Mouse (Mus musculus) hindbrain, postnatal 0 days (tissue): ENCODE measurements around the gene Atp2a2. TPM values are rescaled to one million over a fixed set of nuclear protein-coding genes. Genes with fewer than 3 reads are reported as not detected.

Source experiments
- ATAC-seq: fragments of 200-750 bp; cut with Nextera tagmentation; 2 replicates; pipeline ENCODE4 v1.8.0; 2017; ENCODE audit warnings: mild to moderate bottlenecking, moderate TSS enrichment, moderate library complexity
- DNase-seq: peaks from one replicate; pipeline ENCODE4 v3.0.0-alpha.2; 2015; ENCODE audit warnings: low spot score
- H3K27ac ChIP-seq: fragments of 300-500 bp; sonication (generic); 2 replicates; pipeline ENCODE4 v1.5.1; 2014; ENCODE audit warnings: mild to moderate bottlenecking
- H3K27me3 ChIP-seq: fragments of 300-500 bp; sonication (generic); 2 replicates; pipeline ENCODE4 v1.6.1; 2014; ENCODE audit warnings: low read length, mixed read lengths; ENCODE audit not compliant: insufficient read depth
- H3K36me3 ChIP-seq: fragments of 300-500 bp; sonication (generic); 2 replicates; pipeline ENCODE4 v1.6.1; 2014; ENCODE audit warnings: low read length, mixed read lengths; ENCODE audit not compliant: insufficient read depth
- H3K4me1 ChIP-seq: fragments of 300-500 bp; sonication (generic); 2 replicates; pipeline ENCODE4 v1.6.1; 2014; ENCODE audit warnings: antibody characterized with exemption, low read length, mixed read lengths; ENCODE audit not compliant: insufficient read depth
- H3K4me2 ChIP-seq: fragments of 300-500 bp; sonication (generic); 2 replicates; pipeline ENCODE4 v1.6.1; 2014; ENCODE audit warnings: low read depth, mild to moderate bottlenecking, low read length, moderate library complexity, mixed read lengths
- H3K4me3 ChIP-seq: fragments of 300-500 bp; sonication (generic); 2 replicates; pipeline ENCODE4 v1.5.1; 2014; ENCODE audit warnings: low read length
- H3K9ac ChIP-seq: fragments of 300-500 bp; sonication (generic); replicated peaks from 2 replicates; pipeline ENCODE4 v1.6.1; 2014; ENCODE audit warnings: mild to moderate bottlenecking, low read length, moderate library complexity, mixed read lengths
- H3K9me3 ChIP-seq: fragments of 300-500 bp; sonication (generic); 2 replicates; pipeline ENCODE4 v1.6.1; 2016; ENCODE audit warnings: low read length, mixed read lengths
- CTCF ChIP-seq: IDR thresholded peaks from 2 replicates; pipeline ENCODE4 v1.5.1; 2016; ENCODE audit warnings: antibody characterized with exemption, control low read depth, low read depth
- WGBS: fragments of 180-500 bp; shearing (Covaris S2); extraction: QIAGEN DNeasy Blood & Tissue Kit; methylation state at CpG from one replicate; pipeline ENCODE4 v1.1.7; 2014; 5-methylcytosine and 5-hydroxymethylcytosine counted together
- polyA plus RNA-seq: library from polyadenylated mRNA; unstranded; fragments of >200 nt; fragmentation: Nextera tagmentation; extraction: Ambion mirVana; gene quantifications from 2 replicates; pipeline ENCODE4 v1.2.1, GENCODE M21; 2015
- total RNA-seq: library from RNA; depleted of rRNA; stranded (reverse); fragments of >200 nt; gene quantifications from 2 replicates; pipeline ENCODE4 v1.2.3, GENCODE M21; 2014

Atp2a2 gene
- total and polyA plus RNA-seq, 2 experiments from 2014 or later = 47.4 to 200 TPM

DNA sequence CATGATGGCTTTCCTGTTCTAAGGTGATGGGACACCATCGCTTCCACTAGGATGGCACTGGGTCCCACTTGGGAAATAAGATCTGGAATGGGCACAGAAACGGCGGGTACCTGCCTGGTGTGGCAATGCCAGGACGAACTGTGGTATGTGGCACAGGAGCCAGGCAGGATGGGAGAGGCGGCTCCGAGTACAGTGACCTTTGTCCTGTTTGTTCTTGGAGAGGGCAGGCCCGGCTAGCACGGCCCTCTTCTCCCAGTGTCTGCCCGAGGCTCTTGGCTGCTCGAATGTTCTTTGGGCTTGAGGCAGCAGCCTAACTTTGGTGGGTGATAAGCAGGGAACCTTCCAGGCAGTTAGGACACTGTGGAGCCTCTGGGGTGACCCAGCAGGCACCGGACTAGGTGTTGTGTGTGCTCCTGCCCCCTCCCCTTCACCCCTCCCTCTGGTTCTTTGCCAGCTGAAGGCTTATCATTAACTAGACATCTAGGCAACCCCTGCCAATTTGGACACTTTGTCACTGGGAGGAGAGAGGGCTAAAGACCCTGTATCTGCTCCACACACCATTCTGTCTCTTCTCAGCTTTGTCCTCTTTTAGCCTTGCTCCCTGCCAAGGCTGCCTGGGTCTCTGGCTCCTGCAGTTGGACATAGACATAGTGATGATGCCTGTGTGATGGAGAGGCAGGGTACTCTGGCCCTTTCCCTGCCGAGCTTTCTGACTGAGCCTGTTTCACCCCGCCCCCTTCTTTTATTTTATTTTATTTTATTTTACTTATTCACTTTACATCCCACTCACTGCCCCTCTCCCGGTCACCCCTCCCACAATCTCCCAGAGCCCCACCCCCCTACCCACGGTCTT is 25.1 kb upstream of the Atp2a2 start:
- no peak for ATAC-seq
- WGBS = 58% methylated on average over 15 of the region's 15 CpGs

DNA sequence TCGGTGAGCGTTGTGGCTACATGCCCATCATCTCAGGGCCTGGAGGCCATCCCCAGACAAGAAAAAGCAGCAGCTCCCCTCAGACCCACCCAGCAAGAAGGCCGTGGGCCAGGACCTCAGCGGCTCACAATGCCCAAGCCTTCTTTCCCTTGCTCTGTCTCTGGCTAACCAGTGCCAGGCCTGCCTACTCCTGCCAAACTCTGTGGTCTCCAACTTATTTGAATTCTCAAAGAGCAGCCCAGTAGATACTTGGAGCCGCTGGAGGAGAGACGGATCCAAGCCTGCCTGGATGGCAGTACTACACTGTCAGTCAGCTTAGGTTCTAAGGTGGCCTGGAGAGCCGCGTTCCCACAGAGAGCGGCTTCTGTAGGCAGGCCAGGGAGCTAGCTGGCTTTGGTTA is 24.4 kb upstream of the Atp2a2 start:
- H3K9me3 ChIP-seq = no peaks in the 10 kb centered on the region
- H3K27ac ChIP-seq = peak overlapping the region; percentile 62
- H3K36me3 ChIP-seq = no peaks in the 10 kb centered on the region
- no peak for TF ChIP-seq CTCF
- 71% methylated on average over 9 of the region's 9 CpGs for WGBS
- ATAC-seq (peak; percentile 90), DNase-seq (peak; percentile 77)
- no peak overlapping the region for H3K4me2 ChIP-seq
- H3K4me3 ChIP-seq = no peak overlapping the region
- H3K4me1 ChIP-seq = peaks cover 17% of the 10 kb centered on the region
- no peak overlapping the region for H3K9ac ChIP-seq
- H3K27me3 ChIP-seq = no peaks in the 10 kb centered on the region

More for the DNA sequence above, 25.1 kb upstream of the Atp2a2 start:
- no peak overlapping the region for H3K4me3 ChIP-seq
- H3K36me3 ChIP-seq = no peaks in the 10 kb centered on the region
- peak overlapping the region; percentile 62 for H3K27ac ChIP-seq
- H3K9ac ChIP-seq = no peak overlapping the region
- no peak overlapping the region for H3K4me2 ChIP-seq
- TF ChIP-seq CTCF = no peak
- H3K27me3 ChIP-seq = no peaks in the 10 kb centered on the region
- no peak for DNase-seq
- peaks cover 17% of the 10 kb centered on the region for H3K4me1 ChIP-seq
- no peaks in the 10 kb centered on the region for H3K9me3 ChIP-seq

GRCm38 (mm10) chr5:122525238-122525931 is 23.4 kb upstream of the Atp2a2 start:
- Histone ChIP-seq H3K4me2 (no peak overlapping the region), H3K36me3 (no peaks in the 10 kb centered on the region), H3K27me3 (no peaks in the 10 kb centered on the region), H3K4me1 (peaks cover 17% of the 10 kb centered on the region), H3K9me3 (no peaks in the 10 kb centered on the region), H3K9ac (no peak overlapping the region), H3K27ac (peak overlapping the region; percentile 62), H3K4me3 (no peak overlapping the region)
- TF ChIP-seq CTCF = no peak
- ATAC-seq (no peak), DNase-seq (no peak)
- 71% methylated on average over 14 of the region's 14 CpGs for WGBS

DNA sequence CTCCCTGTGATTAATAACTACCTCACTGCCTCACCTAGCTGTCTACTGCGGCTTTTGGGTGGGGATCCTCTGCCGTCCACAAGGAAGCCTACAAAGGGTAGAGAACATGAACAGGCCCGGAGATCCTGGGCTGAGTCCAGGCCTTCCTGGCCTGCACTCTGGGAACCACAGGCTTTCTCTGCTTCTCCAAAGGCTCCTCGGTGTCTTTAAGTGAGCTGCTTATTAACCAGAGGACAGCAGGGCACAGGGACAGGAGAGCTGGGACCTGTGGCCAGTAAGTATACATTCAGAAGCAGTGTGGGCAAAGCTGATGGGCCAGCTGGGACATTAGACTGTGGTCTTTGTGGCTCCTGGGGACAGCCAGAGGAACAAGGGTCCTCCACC is 22.8 kb upstream of the Atp2a2 start:
- no peak for ATAC-seq
- WGBS = 65% methylated on average over 4 of the region's 4 CpGs
- peak overlapping the region; percentile 62; the same call in 1 of the 2 replicates for H3K27ac ChIP-seq

GRCm38 (mm10) chr5:122524244-122524643 is 22.2 kb upstream of the Atp2a2 start:
- H3K4me1 ChIP-seq = peaks cover 15% of the 10 kb centered on the region
- H3K27ac ChIP-seq = no peak overlapping the region
- no peak for DNase-seq
- H3K9ac ChIP-seq = no peak overlapping the region
- ATAC-seq = no peak
- TF ChIP-seq CTCF = no peak
- no peaks in the 10 kb centered on the region for H3K36me3 ChIP-seq
- no peak overlapping the region for H3K4me3 ChIP-seq
- H3K9me3 ChIP-seq = no peaks in the 10 kb centered on the region
- WGBS = 41% methylated on average over 3 of the region's 3 CpGs
- no peak overlapping the region for H3K4me2 ChIP-seq
- no peaks in the 10 kb centered on the region for H3K27me3 ChIP-seq

More for the DNA sequence above, 22.8 kb upstream of the Atp2a2 start:
- Histone ChIP-seq H3K9ac (no peak overlapping the region), H3K36me3 (no peaks in the 10 kb centered on the region), H3K9me3 (no peaks in the 10 kb centered on the region), H3K4me2 (no peak overlapping the region), H3K27me3 (no peaks in the 10 kb centered on the region), H3K4me3 (no peak overlapping the region), H3K4me1 (peaks cover 17% of the 10 kb centered on the region)
- no peak for DNase-seq
- TF ChIP-seq CTCF = no peak

DNA sequence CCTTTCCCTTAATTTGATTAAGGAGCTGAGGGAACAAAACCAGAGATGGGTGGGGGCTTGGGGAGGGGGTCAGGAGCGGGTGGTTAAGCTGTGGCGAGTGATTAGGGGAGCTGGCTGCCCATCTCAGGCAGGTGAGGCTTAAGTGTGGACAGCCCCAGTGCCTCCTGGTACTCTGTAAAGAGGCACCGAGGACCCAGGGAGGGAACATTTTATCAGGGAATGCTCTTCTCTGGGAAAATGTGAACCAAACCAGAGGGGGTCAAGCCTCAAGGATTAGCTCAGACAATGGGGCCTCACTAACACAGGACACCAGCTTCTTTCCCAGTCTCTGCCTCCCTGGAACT is 19.1 kb upstream of the Atp2a2 start:
- no peak overlapping the region for H3K4me3 ChIP-seq
- ATAC-seq (no peak), DNase-seq (no peak)
- H3K9ac ChIP-seq = no peak overlapping the region
- no peak overlapping the region for H3K27ac ChIP-seq
- no peaks in the 10 kb centered on the region for H3K27me3 ChIP-seq
- TF ChIP-seq CTCF = no peak
- H3K4me2 ChIP-seq = no peak overlapping the region
- H3K36me3 ChIP-seq = no peaks in the 10 kb centered on the region
- 71% methylated on average over 3 of the region's 3 CpGs for WGBS
- H3K9me3 ChIP-seq = no peaks in the 10 kb centered on the region
- no peaks in the 10 kb centered on the region for H3K4me1 ChIP-seq
